Mouse (Mus musculus): ENCODE data around the gene Zcchc4.

GRCm38 (mm10) chr5:52827923-52828322 lies 52.7 kb downstream of the Zcchc4 start:
- TF ChIP-seq CTCF (IDR thresholded peaks at IDR 0.05; ENCODE audit: low read depth) (no peak), EP300 (optimal IDR thresholded peaks at IDR 0.05) (no peak)

Data from stomach, postnatal 0 days (tissue).